Mouse (Mus musculus) heart, adult 2 months (tissue): ENCODE results near the gene Rpl18a.

Source experiments
- CTCF ChIP-seq: fragments of 200-600 bp; IDR thresholded peaks from 2 replicates; pipeline ENCODE4 v1.8.1; 2022; ENCODE audit warnings: antibody characterized with exemption, mild to moderate bottlenecking, moderate library complexity
- EP300 ChIP-seq: fragments of 200-500 bp; IDR thresholded peaks from 2 replicates; pipeline ENCODE4 v1.6.1; 2011; ENCODE audit warnings: low read depth, low read length, control low read depth; ENCODE audit not compliant: insufficient read depth
- POLR2A ChIP-seq: fragments of 200-500 bp; IDR thresholded peaks from 2 replicates; pipeline ENCODE4 v1.6.1; 2011; ENCODE audit warnings: mild to moderate bottlenecking, low read depth, low read length, control low read depth; ENCODE audit not compliant: insufficient read depth

DNA sequence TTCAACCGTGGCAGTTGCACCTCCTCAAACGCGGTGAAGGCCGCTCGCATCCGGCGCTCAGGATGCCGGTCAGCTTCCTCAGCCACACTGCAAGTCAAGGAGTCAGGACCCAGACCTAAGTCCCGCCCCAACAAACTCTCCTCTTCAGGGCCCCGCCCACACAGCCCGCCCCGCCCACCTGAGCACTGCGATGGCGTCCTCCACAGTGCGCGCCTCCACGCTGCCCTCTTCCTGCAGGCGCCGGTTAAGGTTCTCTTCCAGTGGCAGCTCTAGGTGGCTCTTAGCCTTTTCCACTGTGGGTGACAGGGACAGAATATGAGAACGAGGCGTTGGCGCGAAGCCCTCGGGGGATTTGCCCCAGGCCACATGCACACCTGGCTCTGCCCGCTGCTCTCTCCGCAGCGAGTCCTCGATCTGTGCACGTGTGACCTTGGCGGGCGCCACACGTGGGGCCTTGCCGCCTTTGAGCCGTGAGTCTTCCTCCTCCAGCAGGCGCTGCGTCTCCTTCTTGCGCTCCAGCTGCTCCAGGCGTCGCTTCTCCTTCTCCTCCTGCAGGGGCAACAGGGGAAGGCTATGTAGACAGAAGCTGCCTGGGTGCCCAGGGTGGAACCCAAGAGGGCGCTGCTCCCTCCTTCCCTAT is 28.5 kb downstream of the Rpl18a start:
- TF ChIP-seq CTCF (no peak), POLR2A (no peak), EP300 (no peak)
